Mouse (Mus musculus): Measurements from ENCODE around the gene Nhlrc2. TPM values are rescaled to one million over a fixed set of nuclear protein-coding genes. Genes with fewer than 3 reads are reported as not detected.

Nhlrc2 gene
- polyA plus RNA-seq, 1 experiment from 2014 or later: 11.5 TPM

DNA sequence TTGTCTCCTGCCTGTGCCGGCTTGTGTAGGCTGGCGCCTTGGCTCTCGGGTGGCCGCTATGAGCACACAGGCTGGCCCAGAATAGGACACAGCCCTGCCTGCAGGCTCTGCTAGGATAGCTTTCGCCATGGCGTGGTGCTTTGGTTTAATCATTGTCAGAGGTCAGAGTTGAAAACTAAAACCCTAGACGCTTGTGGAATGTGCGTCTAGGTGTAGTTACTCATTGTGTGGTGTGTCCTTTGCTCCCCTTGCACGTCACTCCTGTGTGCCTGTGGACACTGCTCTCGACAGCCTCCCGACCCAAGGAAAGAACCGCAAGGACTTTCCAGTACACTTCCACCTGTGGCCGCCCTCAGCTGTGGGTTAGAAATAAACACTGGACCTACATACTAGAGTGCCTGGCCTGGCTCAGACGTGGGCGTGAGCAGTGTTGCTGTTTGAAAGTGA lies 53.9 kb downstream of the Nhlrc2 start:
- Histone ChIP-seq H3K4me3 (replicated peaks; ENCODE audit: low read depth, low read length) (no peak overlapping the region), H3K9me3 (replicated peaks; ENCODE audit: low read length) (no peaks in the 10 kb centered on the region), H3K4me1 (replicated peaks; ENCODE audit: insufficient read depth, low read length) (peaks cover 20% of the 10 kb centered on the region), H3K27ac (peak overlapping the region; percentile 78), H3K36me3 (ENCODE audit: insufficient read depth, low read length) (peaks cover 8% of the 10 kb centered on the region), H3K4me2 (ENCODE audit: low read length) (0 out of 2 replicates have a peak overlapping the region, but pooled peaks have one; percentile 10), H3K9ac (ENCODE audit: low read depth, low read length) (no peak overlapping the region), H3K27me3 (ENCODE audit: insufficient read depth, low read length) (no peaks in the 10 kb centered on the region)
- TF ChIP-seq CTCF (IDR thresholded peaks at IDR 0.05; ENCODE audit: low read depth): no peak
- ATAC-seq (replicated peaks; ENCODE audit: low FRiP score, low read depth) (peak; percentile 94), DNase-seq (ENCODE audit: low spot score) (peak; percentile 78)
- 36% methylated on average over 15 of the region's 15 CpGs for WGBS

- 47% methylated on average over 5 of the region's 5 CpGs for WGBS
- ATAC-seq (replicated peaks; ENCODE audit: low FRiP score, low read depth) (no peak), DNase-seq (ENCODE audit: low spot score) (no peak)
- Histone ChIP-seq H3K4me3 (replicated peaks; ENCODE audit: low read depth, low read length) (no peak overlapping the region), H3K4me2 (ENCODE audit: low read length) (no peak overlapping the region), H3K36me3 (ENCODE audit: insufficient read depth, low read length) (no peaks in the 10 kb centered on the region), H3K9me3 (replicated peaks; ENCODE audit: low read length) (no peaks in the 10 kb centered on the region), H3K27ac (no peak overlapping the region), H3K4me1 (replicated peaks; ENCODE audit: insufficient read depth, low read length) (0 out of 2 replicates have a peak, but pooled peaks cover 3% of the 10 kb centered on the region), H3K27me3 (ENCODE audit: insufficient read depth, low read length) (no peaks in the 10 kb centered on the region), H3K9ac (ENCODE audit: low read depth, low read length) (no peak overlapping the region)
- TF ChIP-seq CTCF (IDR thresholded peaks at IDR 0.05; ENCODE audit: low read depth): no peak
Observed at GRCm38 (mm10) chr19:56608946-56609345, 60.9 kb downstream of the Nhlrc2 start.

- no peak for TF ChIP-seq CTCF (IDR thresholded peaks at IDR 0.05; ENCODE audit: low read depth)
- DNase-seq (ENCODE audit: low spot score) (no peak), ATAC-seq (replicated peaks; ENCODE audit: low FRiP score, low read depth) (no peak)
- Histone ChIP-seq H3K27me3 (ENCODE audit: insufficient read depth, low read length) (no peaks in the 10 kb centered on the region), H3K4me1 (replicated peaks; ENCODE audit: insufficient read depth, low read length) (no peaks in the 10 kb centered on the region), H3K9me3 (replicated peaks; ENCODE audit: low read length) (no peaks in the 10 kb centered on the region), H3K4me3 (replicated peaks; ENCODE audit: low read depth, low read length) (no peak overlapping the region), H3K27ac (no peak overlapping the region), H3K9ac (ENCODE audit: low read depth, low read length) (no peak overlapping the region), H3K36me3 (ENCODE audit: insufficient read depth, low read length) (no peaks in the 10 kb centered on the region), H3K4me2 (ENCODE audit: low read length) (no peak overlapping the region)
- 74% methylated on average over 5 of the region's 5 CpGs for WGBS
Observed at GRCm38 (mm10) chr19:56614131-56614530, 66.1 kb downstream of the Nhlrc2 start.

DNA sequence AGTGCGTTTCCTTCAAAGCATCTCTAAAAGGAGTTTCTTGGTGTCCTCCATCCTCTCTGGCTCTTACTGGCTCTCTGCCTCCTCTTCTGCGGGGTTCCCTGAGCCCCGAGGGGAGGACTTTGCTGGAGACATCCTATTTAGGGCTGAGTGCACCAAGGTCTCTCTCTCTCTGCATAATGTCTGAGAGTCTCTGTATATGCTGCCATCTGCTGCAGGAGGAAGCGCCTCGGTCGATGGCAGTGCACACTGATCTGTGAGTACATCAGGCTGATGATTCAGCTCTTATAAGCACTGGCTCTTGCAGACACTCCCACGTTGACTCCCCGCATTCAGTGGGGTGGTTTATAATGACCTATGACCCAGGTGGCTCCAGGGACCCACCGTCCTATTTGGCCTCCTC lies 70.8 kb downstream of the Nhlrc2 start:
- H3K9ac ChIP-seq (ENCODE audit: low read depth, low read length): no peak overlapping the region
- no peaks in the 10 kb centered on the region for H3K27me3 ChIP-seq (ENCODE audit: insufficient read depth, low read length)
- no peaks in the 10 kb centered on the region for H3K9me3 ChIP-seq (replicated peaks; ENCODE audit: low read length)
- DNase-seq (ENCODE audit: low spot score) (no peak), ATAC-seq (replicated peaks; ENCODE audit: low FRiP score, low read depth) (no peak)
- no peak overlapping the region for H3K4me2 ChIP-seq (ENCODE audit: low read length)
- TF ChIP-seq CTCF (IDR thresholded peaks at IDR 0.05; ENCODE audit: low read depth): no peak; the same call in 1 of the 2 replicates
- 46% methylated on average over 9 of the region's 9 CpGs for WGBS
- no peak overlapping the region for H3K4me3 ChIP-seq (replicated peaks; ENCODE audit: low read depth, low read length)
- H3K4me1 ChIP-seq (replicated peaks; ENCODE audit: insufficient read depth, low read length): no peaks in the 10 kb centered on the region
- no peak overlapping the region for H3K27ac ChIP-seq
- no peaks in the 10 kb centered on the region for H3K36me3 ChIP-seq (ENCODE audit: insufficient read depth, low read length)

GRCm38 (mm10) chr19:56619546-56619945 lies 71.5 kb downstream of the Nhlrc2 start:
- H3K27ac ChIP-seq: no peak overlapping the region
- H3K36me3 ChIP-seq (ENCODE audit: insufficient read depth, low read length): no peaks in the 10 kb centered on the region
- no peak for ATAC-seq (replicated peaks; ENCODE audit: low FRiP score, low read depth)
- H3K4me2 ChIP-seq (ENCODE audit: low read length): no peak overlapping the region
- no peaks in the 10 kb centered on the region for H3K27me3 ChIP-seq (ENCODE audit: insufficient read depth, low read length)
- no peaks in the 10 kb centered on the region for H3K4me1 ChIP-seq (replicated peaks; ENCODE audit: insufficient read depth, low read length)
- WGBS: 62% methylated on average over 4 of the region's 4 CpGs
- DNase-seq (ENCODE audit: low spot score): no peak
- H3K9me3 ChIP-seq (replicated peaks; ENCODE audit: low read length): no peaks in the 10 kb centered on the region
- no peak for TF ChIP-seq CTCF (IDR thresholded peaks at IDR 0.05; ENCODE audit: low read depth)
- no peak overlapping the region for H3K9ac ChIP-seq (ENCODE audit: low read depth, low read length)
- no peak overlapping the region for H3K4me3 ChIP-seq (replicated peaks; ENCODE audit: low read depth, low read length)

DNA sequence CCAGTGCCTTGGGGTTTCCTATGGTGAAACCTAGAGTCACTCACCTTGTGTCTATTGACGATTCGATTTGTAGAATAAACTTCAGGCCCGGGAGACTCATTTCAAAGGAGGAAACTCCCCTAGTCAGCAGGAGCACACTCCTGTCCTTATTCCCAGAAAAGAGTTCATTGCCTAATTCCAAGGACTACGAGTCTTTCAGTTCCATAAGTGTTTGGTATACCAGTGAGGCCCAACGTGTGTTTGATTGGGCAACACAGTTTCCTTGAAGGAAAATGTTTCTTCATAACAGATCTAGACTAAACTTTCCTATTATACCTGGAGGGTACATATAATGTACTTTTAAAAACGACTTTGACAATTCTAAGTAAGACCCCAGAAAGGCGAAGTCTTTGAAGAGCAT lies 73.8 kb downstream of the Nhlrc2 start:
- ATAC-seq (replicated peaks; ENCODE audit: low FRiP score, low read depth): no peak
- WGBS: 88% methylated on average over 7 of the region's 7 CpGs
- no peak for DNase-seq (ENCODE audit: low spot score)
- no peak overlapping the region for H3K9ac ChIP-seq (ENCODE audit: low read depth, low read length)
- H3K9me3 ChIP-seq (replicated peaks; ENCODE audit: low read length): no peaks in the 10 kb centered on the region
- no peaks in the 10 kb centered on the region for H3K4me1 ChIP-seq (replicated peaks; ENCODE audit: insufficient read depth, low read length)
- no peak overlapping the region for H3K4me3 ChIP-seq (replicated peaks; ENCODE audit: low read depth, low read length)
- H3K27ac ChIP-seq: no peak overlapping the region
- no peaks in the 10 kb centered on the region for H3K27me3 ChIP-seq (ENCODE audit: insufficient read depth, low read length)
- H3K36me3 ChIP-seq (ENCODE audit: insufficient read depth, low read length): no peaks in the 10 kb centered on the region
- no peak overlapping the region for H3K4me2 ChIP-seq (ENCODE audit: low read length)
- TF ChIP-seq CTCF (IDR thresholded peaks at IDR 0.05; ENCODE audit: low read depth): no peak

DNA sequence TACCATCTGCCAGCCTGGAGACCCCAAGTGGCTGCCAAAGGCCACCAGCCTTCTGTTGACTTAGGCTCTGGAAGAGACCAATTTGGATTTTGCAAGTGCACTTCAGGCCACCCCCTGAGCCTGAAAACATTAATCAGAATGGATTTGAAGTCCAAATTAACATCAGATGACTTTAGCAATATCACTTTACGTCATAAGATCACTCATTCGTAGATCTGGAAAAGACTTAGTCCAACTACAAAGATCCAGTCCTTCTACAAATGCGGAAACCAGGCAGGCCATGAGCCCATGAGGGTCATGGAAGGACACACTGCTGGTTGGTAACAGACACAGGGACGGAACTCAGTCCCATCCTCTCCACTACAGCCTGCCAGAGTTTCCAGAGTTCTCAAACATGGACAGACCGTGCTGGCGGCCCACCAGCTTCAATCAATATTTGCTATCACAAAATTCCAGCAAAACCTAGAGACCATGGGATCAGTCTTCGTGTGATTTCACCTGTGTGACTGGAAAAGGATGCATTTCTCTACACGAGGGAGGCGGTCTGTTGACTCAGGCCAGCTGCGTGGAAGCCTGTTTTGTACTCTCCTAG lies 79.9 kb downstream of the Nhlrc2 start:
- Histone ChIP-seq H3K27ac (no peak overlapping the region), H3K4me2 (ENCODE audit: low read length) (no peak overlapping the region), H3K4me3 (replicated peaks; ENCODE audit: low read depth, low read length) (no peak overlapping the region), H3K36me3 (ENCODE audit: insufficient read depth, low read length) (no peaks in the 10 kb centered on the region), H3K27me3 (ENCODE audit: insufficient read depth, low read length) (no peaks in the 10 kb centered on the region), H3K9ac (ENCODE audit: low read depth, low read length) (no peak overlapping the region), H3K4me1 (replicated peaks; ENCODE audit: insufficient read depth, low read length) (0 out of 2 replicates have a peak, but pooled peaks cover 9% of the 10 kb centered on the region), H3K9me3 (replicated peaks; ENCODE audit: low read length) (no peaks in the 10 kb centered on the region)
- TF ChIP-seq CTCF (IDR thresholded peaks at IDR 0.05; ENCODE audit: low read depth): no peak
- ATAC-seq (replicated peaks; ENCODE audit: low FRiP score, low read depth) (no peak), DNase-seq (ENCODE audit: low spot score) (no peak)
- 80% methylated on average over 10 of the region's 10 CpGs for WGBS
